Mouse (Mus musculus) MEL (cell line): ENCODE results near the gene Ppm1g. TPM values are rescaled to one million over a fixed set of nuclear protein-coding genes. Genes with fewer than 3 reads are reported as not detected.

Experiments
- DNase-seq: peaks from one replicate; pipeline ENCODE4 v3.0.0; 2011; ENCODE audit warnings: low read depth, low spot score
- H3K27ac ChIP-seq: 2 replicates; pipeline ENCODE4 v1.5.1; 2012; ENCODE audit warnings: low read depth, mild to moderate bottlenecking, control low read depth, low read length, moderate library complexity; ENCODE audit not compliant: control insufficient read depth
- H3K27me3 ChIP-seq, 2 experiments: fragments of 150-350 bp in 1 of 2; sonication (generic) in 1 of 2; 2 replicates each; pipeline ENCODE4 v1.6.1; 2012; ENCODE audit warnings: low read length in 2 of 2, mild to moderate bottlenecking in 2 of 2, improper control_type of control experiment in 1 of 2, moderate library complexity in 1 of 2; ENCODE audit not compliant: insufficient read depth in 2 of 2, control insufficient read depth in 1 of 2
- H3K36me3 ChIP-seq, 2 experiments: 2 replicates each; pipeline ENCODE4 v1.6.1; 2012 to 2014; ENCODE audit warnings: low read length in 2 of 2, improper control_type of control experiment in 1 of 2, inconsistent platforms in 1 of 2, mild to moderate bottlenecking in 1 of 2; ENCODE audit not compliant: insufficient read depth in 2 of 2, control insufficient read depth in 1 of 2
- H3K4me1 ChIP-seq, 2 experiments: fragments of 150-350 bp in 1 of 2; sonication (generic) in 1 of 2; 2 replicates each; pipeline ENCODE4 v1.6.1; 2012; ENCODE audit warnings: low read length in 2 of 2, improper control_type of control experiment in 1 of 2, mild to moderate bottlenecking in 1 of 2; ENCODE audit not compliant: insufficient read depth in 2 of 2, control insufficient read depth in 1 of 2
- H3K4me3 ChIP-seq, 2 experiments: fragments of 150-350 bp in 1 of 2; sonication (generic) in 1 of 2; 2 replicates each; pipeline ENCODE4 v1.5.1; 2012; ENCODE audit warnings: low read depth in 2 of 2, low read length in 2 of 2, mild to moderate bottlenecking in 2 of 2, moderate library complexity in 2 of 2, control low read depth in 1 of 2, improper control_type of control experiment in 1 of 2; ENCODE audit not compliant: control insufficient read depth in 1 of 2, insufficient read depth in 1 of 2
- H3K79me2 ChIP-seq: 2 replicates; pipeline ENCODE4 v1.6.1; 2012; ENCODE audit warnings: mild to moderate bottlenecking, low read length, moderate library complexity; ENCODE audit not compliant: control insufficient read depth, poor library complexity, insufficient read depth
- H3K9ac ChIP-seq: 2 replicates; pipeline ENCODE4 v1.6.1; 2012; ENCODE audit warnings: low read depth, mild to moderate bottlenecking, control low read depth, low read length, moderate library complexity; ENCODE audit not compliant: control insufficient read depth, poor library complexity, severe bottlenecking
- H3K9me3 ChIP-seq: fragments of 150-350 bp; sonication (generic); replicated peaks from 2 replicates; pipeline ENCODE4 v1.6.1; 2012; ENCODE audit warnings: mild to moderate bottlenecking, low read length, improper control_type of control experiment, moderate library complexity; ENCODE audit not compliant: insufficient read depth
- CHD1 ChIP-seq: IDR thresholded peaks from 2 replicates; pipeline ENCODE4 v1.6.1; 2012; ENCODE audit warnings: low read depth, mild to moderate bottlenecking, inconsistent platforms, low read length, improper control_type of control experiment
- ELF1 ChIP-seq: IDR thresholded peaks from 2 replicates; pipeline ENCODE4 v1.6.1; 2014; ENCODE audit warnings: low read depth, mild to moderate bottlenecking, inconsistent platforms, low read length, improper control_type of control experiment, moderate library complexity
- MEF2A ChIP-seq: IDR thresholded peaks from 2 replicates; pipeline ENCODE4 v1.6.1; 2014; ENCODE audit warnings: low read depth, mild to moderate bottlenecking, inconsistent platforms, low read length, improper control_type of control experiment; ENCODE audit not compliant: poor library complexity, insufficient replicate concordance, severe bottlenecking; ENCODE audit errors: extremely low read depth
- MXI1 ChIP-seq: IDR thresholded peaks from 2 replicates; pipeline ENCODE4 v1.6.1; 2011; ENCODE audit warnings: mild to moderate bottlenecking, low read depth, low read length, improper control_type of control experiment
- MYC ChIP-seq: IDR thresholded peaks from 2 replicates; pipeline ENCODE4 v1.6.1; 2011; ENCODE audit warnings: low read depth, mild to moderate bottlenecking, low read length, improper control_type of control experiment, moderate library complexity
- RAD21 ChIP-seq: IDR thresholded peaks from 2 replicates; pipeline ENCODE4 v1.6.1; 2011; ENCODE audit warnings: mild to moderate bottlenecking, low read depth, low read length, improper control_type of control experiment
- SIN3A ChIP-seq: IDR thresholded peaks from 2 replicates; pipeline ENCODE4 v1.6.1; 2012; ENCODE audit warnings: low read length, improper control_type of control experiment, inconsistent platforms
- SMC3 ChIP-seq: IDR thresholded peaks from 2 replicates; pipeline ENCODE4 v1.6.1; 2011; ENCODE audit warnings: low read depth, low read length, improper control_type of control experiment
- USF1 ChIP-seq: IDR thresholded peaks from 2 replicates; pipeline ENCODE4 v1.6.1; 2014; ENCODE audit warnings: low read depth, mild to moderate bottlenecking, inconsistent platforms, low read length, improper control_type of control experiment, moderate library complexity
- ZMIZ1 ChIP-seq: IDR thresholded peaks from 2 replicates; pipeline ENCODE4 v1.6.1; 2012; ENCODE audit warnings: low read depth, mild to moderate bottlenecking, inconsistent platforms, low read length, improper control_type of control experiment, moderate library complexity
- polyA plus RNA-seq, 2 experiments: library from polyadenylated mRNA; stranded (reverse) in 1 of 2; unstranded in 1 of 2; fragments of >175 nt in 1 of 2; fragments of >200 nt in 1 of 2; gene quantifications; 2 replicates each; pipeline versions ENCODE4 v1.2.1 to v1.2.4; 2012; ENCODE audit warnings: low replicate concordance in 2 of 2, low read depth in 1 of 2; ENCODE audit not compliant: insufficient read length in 2 of 2, insufficient read depth in 1 of 2, missing spikeins in 1 of 2
- total RNA-seq: library from RNA; depleted of rRNA; stranded (reverse); fragments of 300-350 nt; gene quantifications from 2 replicates; pipeline ENCODE4 v1.2.3, GENCODE M21; 2012

Gene Ppm1g
- total and polyA plus RNA-seq, 3 experiments: 169 to 639 (median 408) TPM

GRCm38 (mm10) chr5:31194486-31195485 is 25.7 kb downstream of the Ppm1g start:
- no peak for TF ChIP-seq RAD21
- no peak for TF ChIP-seq SMC3
- 0 out of 2 replicates have a peak, but pooled peaks have one; percentile 31 for TF ChIP-seq ZMIZ1
- Histone ChIP-seq H3K79me2 (peaks cover 24% of the 10 kb centered on the region), H3K4me1 (peaks cover 0 to 9% of the 10 kb centered on the region in 2 experiments; a peak in 1 of 4 replicates), H3K9ac (peak overlapping the region; percentile 86), H3K4me3 (no peak overlapping the region), H3K9me3 (no peaks in the 10 kb centered on the region), H3K27ac (no peak overlapping the region), H3K27me3 (no peaks in the 10 kb centered on the region), H3K36me3 (peaks cover 4 to 16% of the 10 kb centered on the region in 2 experiments)
- DNase-seq: no peak

GRCm38 (mm10) chr5:31193631-31194281 is 26.7 kb downstream of the Ppm1g start:
- Histone ChIP-seq H3K4me1 (peaks cover 0 to 9% of the 10 kb centered on the region in 2 experiments; a peak in 1 of 4 replicates), H3K36me3 (peaks cover 4 to 16% of the 10 kb centered on the region in 2 experiments), H3K4me3 (peak overlapping the region; percentile 66 to 82), H3K9me3 (no peaks in the 10 kb centered on the region), H3K9ac (peak overlapping the region; percentile 86), H3K79me2 (peaks cover 24% of the 10 kb centered on the region), H3K27ac (peak overlapping the region; percentile 67), H3K27me3 (no peaks in the 10 kb centered on the region)
- TF ChIP-seq ELF1 (peak; percentile 49; the same call in 1 of the 2 replicates), MYC (peak; percentile 28; the same call in 1 of the 2 replicates), SIN3A (peak; percentile 73; the same call in 1 of the 2 replicates), ZMIZ1 (no peak), USF1 (no peak), MEF2A (no peak), MXI1 (peak; percentile 30; the same call in 1 of the 2 replicates), CHD1 (no peak)
- peak; percentile 76 for DNase-seq
